Mouse (Mus musculus): ENCODE measurements around the gene Snca. TPM values are rescaled to one million over a fixed set of nuclear protein-coding genes. Genes with fewer than 3 reads are reported as not detected.

Snca gene
- total and polyA plus RNA-seq, 3 experiments: not detected

- dilution Hi-C loops (cut with MboI; ENCODE audit: extremely low pct_ligation_motif_present, extremely low pct_unique_long_range_greater_than_20kb, low sequenced_read_pairs): no loop called here
- peaks cover 27% of the 10 kb centered on the region for H3K9me3 ChIP-seq (replicated peaks; ENCODE audit: low read length)
Observed at GRCm38 (mm10) chr6:60761710-60762109, 67.9 kb downstream of the Snca start.

GRCm38 (mm10) chr6:60754975-60755374 lies 74.7 kb downstream of the Snca start:
- H3K9ac ChIP-seq (ENCODE audit: insufficient read depth, low read depth): no peak overlapping the region
- in situ Hi-C loops (cut with MboI; ENCODE audit: low pct_ligation_motif_present, low pct_unique_long_range_greater_than_20kb, low sequenced_read_pairs) (no loop called here), dilution Hi-C loops (cut with MboI; ENCODE audit: extremely low pct_ligation_motif_present, extremely low pct_unique_long_range_greater_than_20kb, low sequenced_read_pairs) (no loop called here)
- H3K36me3 ChIP-seq (replicated peaks in 1 of 2; ENCODE audit: control insufficient read depth in 1 of 2, insufficient read depth in 1 of 2, low read length in 1 of 2): no peaks in the 10 kb centered on the region
- no peak for TF ChIP-seq RAD21 (IDR thresholded peaks at IDR 0.05; ENCODE audit: low read depth, low read length)
- TF ChIP-seq HCFC1 (IDR thresholded peaks at IDR 0.05; ENCODE audit: low read depth, low read length): no peak
- TF ChIP-seq PAX5 (IDR thresholded peaks at IDR 0.05; ENCODE audit: low read length): no peak
- no peak for TF ChIP-seq USF2 (conservative IDR thresholded peaks at IDR 0.05; ENCODE audit: low read depth, low read length)
- no peak for TF ChIP-seq MAFK (IDR thresholded peaks at IDR 0.05; ENCODE audit: insufficient replicate concordance, low read length)
- no peak for TF ChIP-seq ZNF384 (IDR thresholded peaks at IDR 0.05; ENCODE audit: low read depth, low read length)
- no peak for TF ChIP-seq TBP (conservative IDR thresholded peaks at IDR 0.05; ENCODE audit: low read depth, low read length)
- TF ChIP-seq GABPA (IDR thresholded peaks at IDR 0.05; ENCODE audit: insufficient replicate concordance, low read depth, low read length): no peak
- TF ChIP-seq USF1 (IDR thresholded peaks at IDR 0.05; ENCODE audit: low read depth, low read length): no peak
- no peak for TF ChIP-seq ELF1 (IDR thresholded peaks at IDR 0.05; ENCODE audit: low read depth, low read length)
- TF ChIP-seq CHD2 (IDR thresholded peaks at IDR 0.05; ENCODE audit: low read length): no peak
- TF ChIP-seq ZKSCAN1 (IDR thresholded peaks at IDR 0.05; ENCODE audit: borderline replicate concordance, low read depth, low read length): no peak
- TF ChIP-seq NELFE (IDR thresholded peaks at IDR 0.05; ENCODE audit: low read depth, low read length): no peak
- TF ChIP-seq MAZ (IDR thresholded peaks at IDR 0.05; ENCODE audit: low read depth, low read length): no peak
- TF ChIP-seq UBTF (IDR thresholded peaks at IDR 0.05; ENCODE audit: low read depth, low read length): no peak
- no peak for TF ChIP-seq MYC (IDR thresholded peaks at IDR 0.05; ENCODE audit: low read depth, low read length)
- no peak for TF ChIP-seq E2F4 (IDR thresholded peaks at IDR 0.05; ENCODE audit: insufficient replicate concordance, low read depth, low read length)
- TF ChIP-seq TCF12 (IDR thresholded peaks at IDR 0.05; ENCODE audit: low read depth, low read length): no peak
- no peak for TF ChIP-seq IRF4 (IDR thresholded peaks at IDR 0.05; ENCODE audit: low read depth, low read length)
- TF ChIP-seq CHD1 (IDR thresholded peaks at IDR 0.05; ENCODE audit: low read depth, low read length): no peak
- no peak for DNase-seq (ENCODE audit: extremely low read depth)
- H3K27ac ChIP-seq (ENCODE audit: insufficient read depth, low read depth): no peak overlapping the region
- peaks cover 36% of the 10 kb centered on the region for H3K9me3 ChIP-seq (replicated peaks; ENCODE audit: low read length)
- H3K27me3 ChIP-seq (replicated peaks): no peaks in the 10 kb centered on the region
- no peaks in the 10 kb centered on the region for H3K79me2 ChIP-seq (replicated peaks; ENCODE audit: control insufficient read depth, extremely low read depth, insufficient read depth, poor library complexity, severe bottlenecking)
- no peak overlapping the region for H3K4me3 ChIP-seq (replicated peaks in 1 of 3; ENCODE audit: low read depth in 2 of 3, low read length in 2 of 3, poor library complexity in 1 of 3)
- no peak overlapping the region for H3K4me2 ChIP-seq (ENCODE audit: insufficient read depth, low read depth, poor library complexity, severe bottlenecking)
- H3K4me1 ChIP-seq (ENCODE audit: control insufficient read depth in 1 of 2, insufficient read depth in 2 of 2): no peaks in the 10 kb centered on the region

More at GRCm38 (mm10) chr6:60761710-60762109, 67.9 kb downstream of the Snca start:
- Histone ChIP-seq H3K27me3 (replicated peaks) (no peaks in the 10 kb centered on the region), H3K27ac (ENCODE audit: insufficient read depth, low read depth) (no peak overlapping the region), H3K4me3 (replicated peaks in 1 of 3; ENCODE audit: low read depth in 2 of 3, low read length in 2 of 3, poor library complexity in 1 of 3) (no peak overlapping the region), H3K4me2 (ENCODE audit: insufficient read depth, low read depth, poor library complexity, severe bottlenecking) (no peak overlapping the region), H3K9ac (ENCODE audit: insufficient read depth, low read depth) (no peak overlapping the region), H3K79me2 (replicated peaks; ENCODE audit: control insufficient read depth, extremely low read depth, insufficient read depth, poor library complexity, severe bottlenecking) (no peaks in the 10 kb centered on the region), H3K4me1 (ENCODE audit: control insufficient read depth in 1 of 2, insufficient read depth in 2 of 2) (no peaks in the 10 kb centered on the region), H3K36me3 (replicated peaks in 1 of 2; ENCODE audit: control insufficient read depth in 1 of 2, insufficient read depth in 1 of 2, low read length in 1 of 2) (no peaks in the 10 kb centered on the region)
- in situ Hi-C loops (cut with MboI; ENCODE audit: low pct_ligation_motif_present, low pct_unique_long_range_greater_than_20kb, low sequenced_read_pairs): no loop called here
- TF ChIP-seq MXI1 (IDR thresholded peaks at IDR 0.05; ENCODE audit: low read depth, low read length) (no peak), SIN3A (IDR thresholded peaks at IDR 0.05; ENCODE audit: low read length) (no peak), CHD1 (IDR thresholded peaks at IDR 0.05; ENCODE audit: low read depth, low read length) (no peak), ZC3H11A (IDR thresholded peaks at IDR 0.05; ENCODE audit: low read depth, low read length) (no peak), SMC3 (IDR thresholded peaks at IDR 0.05; ENCODE audit: low read depth, low read length) (no peak), KAT2A (IDR thresholded peaks at IDR 0.05; ENCODE audit: insufficient replicate concordance, low read length) (no peak), NELFE (IDR thresholded peaks at IDR 0.05; ENCODE audit: low read depth, low read length) (no peak), TBP (conservative IDR thresholded peaks at IDR 0.05; ENCODE audit: low read depth, low read length) (no peak), GABPA (IDR thresholded peaks at IDR 0.05; ENCODE audit: insufficient replicate concordance, low read depth, low read length) (no peak), JUND (conservative IDR thresholded peaks at IDR 0.05; ENCODE audit: low read depth, low read length) (no peak), E2F4 (IDR thresholded peaks at IDR 0.05; ENCODE audit: insufficient replicate concordance, low read depth, low read length) (no peak), JUN (IDR thresholded peaks at IDR 0.05; ENCODE audit: insufficient read depth, low read depth, low read length) (no peak), RAD21 (IDR thresholded peaks at IDR 0.05; ENCODE audit: low read depth, low read length) (no peak), EP300 (IDR thresholded peaks at IDR 0.05; ENCODE audit: low read length) (no peak), POLR2A (IDR thresholded peaks at IDR 0.05; ENCODE audit: low read depth, low read length) (no peak), BHLHE40 (IDR thresholded peaks at IDR 0.05; ENCODE audit: low read depth, low read length) (no peak), MYC (IDR thresholded peaks at IDR 0.05; ENCODE audit: low read depth, low read length) (no peak), MEF2A (IDR thresholded peaks at IDR 0.05; ENCODE audit: borderline replicate concordance, low read depth, low read length) (no peak), IRF4 (IDR thresholded peaks at IDR 0.05; ENCODE audit: low read depth, low read length) (no peak), ZKSCAN1 (IDR thresholded peaks at IDR 0.05; ENCODE audit: borderline replicate concordance, low read depth, low read length) (no peak)
- no peak for DNase-seq (ENCODE audit: extremely low read depth)

Measured in CH12.LX (cell line).